Mouse (Mus musculus) layer of hippocampus, postnatal 14 days (tissue): ENCODE measurements around the gene Frmd6. TPM values are rescaled to one million over a fixed set of nuclear protein-coding genes. Genes with fewer than 3 reads are reported as not detected.
A peak's percentile ranks its signal among the peaks of the same experiment; 100 is the strongest.

Experiments
- DNase-seq, 2 experiments: peaks; one replicate each; pipeline ENCODE4 v3.0.0; 2021 to 2022; ENCODE audit warnings: low spot score in 2 of 2, mixed read lengths in 1 of 2
- total RNA-seq, 2 experiments: library from RNA; stranded (reverse); gene quantifications; 2 replicates each; pipeline ENCODE4 v1.2.3; 2021

Frmd6 gene
- total RNA-seq, 2 experiments from 2014 or later: 13.3 to 14.2 TPM

- DNase-seq: no peak
Observed at GRCm38 (mm10) chr12:70849517-70850291, 24.4 kb downstream of the Frmd6 start.

GRCm38 (mm10) chr12:70851342-70851960 is 26.1 kb downstream of the Frmd6 start:
- no peak for DNase-seq

GRCm38 (mm10) chr12:70853026-70853425 is 27.7 kb downstream of the Frmd6 start:
- no peak for DNase-seq

DNA sequence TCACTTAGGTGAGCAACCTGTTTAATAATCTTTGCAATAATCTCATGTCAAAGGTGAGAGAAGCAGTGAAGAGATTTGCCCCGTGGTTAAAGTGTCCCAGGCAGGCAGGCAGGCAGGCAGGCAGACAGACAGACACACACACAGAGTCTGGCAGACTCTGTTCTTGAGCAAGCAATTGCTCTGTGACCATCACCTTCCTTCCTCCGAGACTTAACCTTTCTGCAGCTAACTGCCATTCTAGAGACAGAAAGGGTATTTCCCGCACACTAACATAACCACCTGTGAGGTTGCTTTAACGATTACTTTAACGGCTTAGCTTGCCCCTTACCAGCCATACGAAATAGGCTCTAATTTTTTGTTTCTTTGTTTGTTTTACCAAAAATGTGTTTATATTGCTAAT is 30.4 kb downstream of the Frmd6 start:
- no peak for DNase-seq

- DNase-seq: no peak
Observed at GRCm38 (mm10) chr12:70856776-70857175, 31.5 kb downstream of the Frmd6 start.

GRCm38 (mm10) chr12:70863281-70863680 is 38.0 kb downstream of the Frmd6 start:
- DNase-seq: no peak

GRCm38 (mm10) chr12:70867780-70868179 is 42.5 kb downstream of the Frmd6 start:
- DNase-seq: no peak

- DNase-seq: no peak
Observed at GRCm38 (mm10) chr12:70868190-70868987, 43.1 kb downstream of the Frmd6 start.

DNA sequence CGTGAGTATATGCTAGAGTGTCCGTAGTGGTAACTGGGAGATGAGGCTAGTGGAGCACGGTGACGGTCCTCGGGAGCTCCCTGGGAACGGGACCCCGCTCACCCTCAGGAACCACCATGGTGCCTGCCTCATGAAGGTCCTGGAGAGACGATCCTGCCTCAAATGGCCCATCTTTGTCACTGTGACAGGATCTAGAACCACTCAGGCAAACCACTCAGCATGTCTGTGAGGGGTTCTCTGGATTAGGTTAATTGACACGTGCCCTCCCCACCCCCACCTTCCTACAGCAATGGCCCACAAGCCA is 43.6 kb downstream of the Frmd6 start:
- DNase-seq: no peak

DNA sequence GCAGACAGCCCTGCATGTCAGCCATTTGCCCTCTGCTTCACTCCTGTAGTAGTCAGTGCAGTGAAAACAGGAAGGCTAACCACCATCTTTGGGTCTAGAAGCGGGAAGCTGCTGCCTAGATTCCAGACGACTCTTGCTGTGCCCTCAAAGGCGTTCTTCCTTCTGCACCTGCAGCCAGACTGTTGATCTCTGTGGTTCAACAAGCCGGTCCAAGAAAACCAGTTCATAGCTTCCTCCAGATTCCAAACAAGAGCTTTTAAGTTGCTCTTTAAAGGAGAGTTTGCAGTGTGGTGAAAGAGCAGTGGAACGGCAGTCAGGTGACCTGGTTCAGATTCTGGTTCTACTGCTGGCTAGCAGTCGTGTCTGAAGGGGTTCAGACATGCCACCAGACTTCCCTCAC is 48.2 kb downstream of the Frmd6 start:
- DNase-seq: no peak

DNA sequence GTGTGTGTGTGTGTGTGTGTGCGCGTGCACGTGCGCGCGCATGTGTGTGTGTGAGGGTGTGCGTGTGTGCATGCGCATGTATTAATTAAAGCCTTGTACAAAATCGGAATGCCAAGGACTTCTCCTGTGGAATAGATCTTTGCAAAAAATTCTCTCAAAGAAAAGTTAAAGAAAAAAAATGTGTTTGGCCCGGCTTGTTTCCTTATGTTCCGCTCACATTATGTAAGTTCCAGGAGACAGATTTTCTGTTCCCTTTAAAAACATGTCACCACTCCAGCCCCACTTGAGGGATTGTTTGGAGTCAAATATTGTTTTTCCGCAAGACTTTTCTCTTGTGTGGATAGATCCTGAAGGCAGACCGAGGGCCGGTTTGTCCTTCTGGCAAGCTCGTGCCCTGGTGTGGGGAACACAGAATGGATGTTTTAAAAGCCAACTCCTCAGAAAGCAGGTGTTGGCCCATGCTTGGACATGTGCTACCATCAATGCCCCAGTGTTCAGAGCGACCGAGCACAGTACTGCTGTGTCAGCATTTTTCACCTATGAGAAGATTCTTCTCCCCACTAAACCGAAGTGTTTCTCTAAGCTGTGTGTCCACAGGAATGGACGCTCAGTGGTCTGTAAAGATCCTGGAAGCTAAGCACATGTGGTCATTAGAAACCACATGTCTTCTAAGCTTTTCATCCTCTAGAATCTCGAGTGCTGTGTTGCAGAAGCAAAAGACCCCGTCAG is 51.1 kb downstream of the Frmd6 start:
- DNase-seq: peak in 1 of 2 experiments; percentile 22

GRCm38 (mm10) chr12:70877926-70878710 is 52.8 kb downstream of the Frmd6 start:
- peak in 1 of 2 experiments; percentile 32 for DNase-seq

- no peak for DNase-seq
Observed at GRCm38 (mm10) chr12:70880396-70880975, 55.2 kb downstream of the Frmd6 start.

DNA sequence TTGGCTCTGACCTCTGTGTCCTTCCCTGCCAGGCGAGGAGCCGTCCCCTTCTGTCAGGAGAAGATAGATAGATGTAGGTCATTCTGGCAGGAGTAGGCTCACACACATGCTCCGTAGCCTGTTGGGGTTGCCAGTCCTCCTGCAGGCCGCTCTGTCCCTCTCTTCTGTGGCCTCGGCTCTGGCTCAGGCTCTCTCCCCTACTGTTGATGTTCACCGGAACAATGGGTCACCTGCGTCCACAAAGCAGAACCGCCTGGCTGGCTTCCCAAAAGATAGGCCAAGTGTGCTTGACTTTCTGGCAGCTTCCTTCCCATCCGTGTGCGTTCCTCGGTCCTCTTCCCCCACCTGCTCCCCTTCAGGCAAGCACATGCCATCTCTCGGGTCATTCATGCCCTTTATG is 56.0 kb downstream of the Frmd6 start:
- peak; percentile 31 to 32 for DNase-seq

GRCm38 (mm10) chr12:70881854-70882253 is 56.5 kb downstream of the Frmd6 start:
- peak; percentile 64 to 67 for DNase-seq

- DNase-seq: no peak
Observed at GRCm38 (mm10) chr12:70883141-70883540, 57.8 kb downstream of the Frmd6 start.

- DNase-seq: no peak
Observed at GRCm38 (mm10) chr12:70884113-70884512, 58.8 kb downstream of the Frmd6 start.

DNA sequence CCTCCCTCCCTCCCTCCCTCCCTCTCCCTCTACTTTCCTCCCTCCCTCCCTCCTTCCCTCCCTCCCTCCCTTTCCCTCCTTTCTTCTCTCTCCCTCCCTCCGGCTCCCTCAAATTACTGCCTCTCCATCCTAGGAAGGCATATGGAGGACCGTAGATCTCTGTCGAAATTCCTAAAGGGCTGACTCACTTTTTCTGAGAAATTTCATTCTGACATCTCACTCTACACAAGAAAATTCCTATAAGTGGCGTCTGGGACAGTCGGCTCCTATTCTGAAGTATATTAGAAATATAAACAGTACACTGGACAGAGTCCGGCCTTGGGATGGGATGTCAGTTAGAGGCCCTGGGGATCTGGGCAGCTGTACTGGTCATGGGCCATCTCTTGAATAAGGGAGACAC is 59.7 kb downstream of the Frmd6 start:
- DNase-seq: no peak

GRCm38 (mm10) chr12:70885576-70885975 is 60.3 kb downstream of the Frmd6 start:
- DNase-seq: no peak

- no peak for DNase-seq
Observed at GRCm38 (mm10) chr12:70890405-70890804, 65.1 kb downstream of the Frmd6 start.
